Mouse (Mus musculus) stomach, embryonic 14.5 days (tissue): ENCODE data around the gene Dab1. TPM values are rescaled to one million over a fixed set of nuclear protein-coding genes. Genes with fewer than 3 reads are reported as not detected.

Source experiments
- ATAC-seq: fragments of 200-750 bp; cut with Nextera tagmentation; 2 replicates; pipeline ENCODE4 v1.8.0; 2017; ENCODE audit warnings: low read depth, moderate TSS enrichment; ENCODE audit not compliant: insufficient number of reproducible peaks, insufficient read depth, low FRiP score
- H3K27ac ChIP-seq: fragments of 300-500 bp; sonication (generic); 2 replicates; pipeline ENCODE4 v1.5.1; 2014; ENCODE audit warnings: mild to moderate bottlenecking, low read length, moderate library complexity, mixed read lengths
- H3K27me3 ChIP-seq: fragments of 300-500 bp; sonication (generic); 2 replicates; pipeline ENCODE4 v1.6.1; 2014; ENCODE audit warnings: low read length, control low read depth, mixed read lengths; ENCODE audit not compliant: control insufficient read depth, insufficient read depth
- H3K36me3 ChIP-seq: fragments of 300-500 bp; sonication (generic); 2 replicates; pipeline ENCODE4 v1.6.1; 2014; ENCODE audit warnings: mild to moderate bottlenecking, control low read depth, low read length, moderate library complexity, mixed read lengths; ENCODE audit not compliant: control insufficient read depth, insufficient read depth
- H3K4me1 ChIP-seq: fragments of 300-500 bp; sonication (generic); 2 replicates; pipeline ENCODE4 v1.6.1; 2014; ENCODE audit warnings: low read length, control low read depth, mixed read lengths; ENCODE audit not compliant: control insufficient read depth, insufficient read depth
- H3K4me2 ChIP-seq: fragments of 300-500 bp; sonication (generic); replicated peaks from 2 replicates; pipeline ENCODE4 v1.6.1; 2014; ENCODE audit warnings: low read depth, low read length, control low read depth
- H3K4me3 ChIP-seq: fragments of 300-500 bp; sonication (generic); 2 replicates; pipeline ENCODE4 v1.5.1; 2014; ENCODE audit warnings: low read depth, low read length, control low read depth
- H3K9ac ChIP-seq: fragments of 300-500 bp; sonication (generic); replicated peaks from 2 replicates; pipeline ENCODE4 v1.6.1; 2014; ENCODE audit warnings: low read depth, mild to moderate bottlenecking, control low read depth, low read length, moderate library complexity, mixed read lengths
- H3K9me3 ChIP-seq: fragments of 300-500 bp; sonication (generic); 2 replicates; pipeline ENCODE4 v1.6.1; 2016; ENCODE audit warnings: low read depth, low read length, control low read depth; ENCODE audit not compliant: control insufficient read depth
- WGBS: fragments of 180-500 bp; shearing (Covaris S2); extraction: QIAGEN DNeasy Blood & Tissue Kit; methylation state at CpG from one replicate; pipeline ENCODE4 v1.1.7; 2014; 5-methylcytosine and 5-hydroxymethylcytosine counted together
- polyA plus RNA-seq: library from polyadenylated mRNA; unstranded; fragments of >200 nt; fragmentation: Nextera tagmentation; extraction: Ambion mirVana; gene quantifications from 2 replicates; pipeline ENCODE4 v1.2.1, GENCODE M21; 2014

The Dab1 gene
- polyA plus RNA-seq, 1 experiment from 2014 or later, result 8.5 TPM

DNA sequence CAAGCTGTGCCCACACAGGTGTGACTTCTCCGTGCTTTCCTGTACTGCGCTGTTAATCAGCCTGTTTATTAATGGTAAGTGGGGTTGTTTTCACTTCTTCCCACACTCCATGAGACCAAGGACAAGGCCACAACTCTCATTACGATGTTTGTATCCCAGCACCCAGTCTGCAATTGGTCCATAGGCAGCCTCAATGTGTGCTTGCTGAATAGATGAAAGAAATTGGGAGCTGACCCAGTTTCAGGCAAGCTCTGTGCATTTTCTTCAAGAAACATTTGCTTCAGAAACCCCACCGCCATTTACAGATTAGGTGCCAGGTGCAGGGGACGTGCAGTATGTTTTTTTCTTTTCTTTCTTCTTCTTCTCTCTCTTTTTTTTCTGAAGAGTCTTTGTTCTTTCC lies 447.7 kb downstream of the Dab1 start:
- WGBS, result 85% methylated on average over 5 of the region's 5 CpGs
- Histone ChIP-seq H3K27ac (no peak overlapping the region), H3K9ac (no peak overlapping the region), H3K9me3 (no peaks in the 10 kb centered on the region), H3K36me3 (no peaks in the 10 kb centered on the region), H3K4me1 (no peaks in the 10 kb centered on the region), H3K27me3 (no peaks in the 10 kb centered on the region), H3K4me3 (no peak overlapping the region), H3K4me2 (no peak overlapping the region)
- ATAC-seq, result no peak

DNA sequence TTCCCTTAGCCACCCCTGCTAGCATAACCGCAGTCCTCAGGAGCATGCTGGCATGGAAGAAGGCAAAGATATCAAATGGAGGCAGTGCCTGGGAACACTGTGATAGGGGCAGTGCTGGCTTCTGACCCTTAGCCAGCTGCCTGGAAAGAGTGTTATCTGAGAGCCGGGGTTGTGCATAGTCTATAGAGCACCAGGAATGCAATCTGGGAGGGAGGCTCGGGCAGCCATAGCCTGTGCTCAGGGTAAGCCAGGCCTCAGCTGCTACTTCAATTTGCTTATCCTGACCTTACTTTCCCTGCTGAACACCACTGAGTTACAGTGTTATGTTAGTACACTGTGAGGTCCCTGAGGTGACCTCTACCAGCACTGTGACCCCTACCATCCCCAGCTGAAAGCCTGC lies 448.6 kb downstream of the Dab1 start:
- Histone ChIP-seq H3K9ac (no peak overlapping the region), H3K27me3 (no peaks in the 10 kb centered on the region), H3K4me3 (no peak overlapping the region), H3K4me2 (no peak overlapping the region), H3K27ac (no peak overlapping the region), H3K9me3 (no peaks in the 10 kb centered on the region), H3K36me3 (no peaks in the 10 kb centered on the region), H3K4me1 (no peaks in the 10 kb centered on the region)
- 54% methylated on average over 3 of the region's 3 CpGs for WGBS
- no peak for ATAC-seq

DNA sequence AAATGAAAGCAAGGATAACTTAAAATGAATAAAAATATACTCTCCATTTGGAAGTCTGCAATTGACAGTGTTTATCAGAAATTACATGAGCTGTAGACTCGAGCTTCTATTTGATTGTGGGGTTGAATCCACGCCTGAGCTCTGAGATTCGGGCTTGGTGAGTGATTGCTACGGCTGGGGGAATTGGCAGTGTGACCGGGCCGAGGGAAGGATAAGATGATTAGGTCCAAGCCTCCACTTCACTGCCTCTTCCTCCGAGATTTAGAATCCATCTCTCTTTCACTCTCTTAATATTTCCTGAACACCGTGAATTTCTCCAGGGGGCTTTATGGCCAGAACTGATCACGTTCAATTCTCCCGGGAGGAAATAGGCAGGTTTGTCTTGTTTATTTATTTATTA lies 452.1 kb downstream of the Dab1 start:
- Histone ChIP-seq H3K27me3 (no peaks in the 10 kb centered on the region), H3K9ac (no peak overlapping the region), H3K4me2 (no peak overlapping the region), H3K9me3 (no peaks in the 10 kb centered on the region), H3K4me1 (no peaks in the 10 kb centered on the region), H3K27ac (no peak overlapping the region), H3K36me3 (no peaks in the 10 kb centered on the region), H3K4me3 (no peak overlapping the region)
- ATAC-seq, result no peak
- 66% methylated on average over 10 of the region's 10 CpGs for WGBS

DNA sequence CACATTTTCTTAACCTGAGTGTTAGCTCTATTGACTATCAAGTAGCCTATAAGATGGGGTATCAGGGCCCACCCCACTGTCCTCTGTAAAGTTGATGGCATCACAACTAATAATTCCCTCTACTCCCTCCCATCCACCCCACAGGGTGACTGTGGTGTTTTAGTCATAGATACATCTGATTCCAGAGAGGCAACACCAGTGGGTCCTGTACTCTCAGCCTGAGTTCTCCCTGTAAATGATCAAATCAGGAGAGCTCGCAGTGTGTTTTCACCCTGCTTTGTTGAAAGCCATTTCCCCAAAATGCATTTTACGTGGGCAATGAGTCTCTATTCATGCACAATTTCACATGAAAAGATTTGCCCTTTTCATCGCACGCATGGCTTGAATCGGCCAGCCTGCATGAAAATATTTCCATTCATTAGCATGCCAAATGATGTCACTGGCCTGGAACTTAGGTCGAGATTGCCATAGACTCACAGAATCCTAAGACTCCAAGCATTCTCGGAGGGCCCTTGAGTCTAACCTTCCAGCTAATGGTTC lies 454.8 kb downstream of the Dab1 start:
- Histone ChIP-seq H3K9me3 (no peaks in the 10 kb centered on the region), H3K36me3 (no peaks in the 10 kb centered on the region), H3K27ac (no peak overlapping the region), H3K4me3 (no peak overlapping the region), H3K4me2 (no peak overlapping the region), H3K4me1 (no peaks in the 10 kb centered on the region), H3K9ac (no peak overlapping the region), H3K27me3 (no peaks in the 10 kb centered on the region)
- no peak for ATAC-seq
- WGBS, result 81% methylated on average over 7 of the region's 7 CpGs

DNA sequence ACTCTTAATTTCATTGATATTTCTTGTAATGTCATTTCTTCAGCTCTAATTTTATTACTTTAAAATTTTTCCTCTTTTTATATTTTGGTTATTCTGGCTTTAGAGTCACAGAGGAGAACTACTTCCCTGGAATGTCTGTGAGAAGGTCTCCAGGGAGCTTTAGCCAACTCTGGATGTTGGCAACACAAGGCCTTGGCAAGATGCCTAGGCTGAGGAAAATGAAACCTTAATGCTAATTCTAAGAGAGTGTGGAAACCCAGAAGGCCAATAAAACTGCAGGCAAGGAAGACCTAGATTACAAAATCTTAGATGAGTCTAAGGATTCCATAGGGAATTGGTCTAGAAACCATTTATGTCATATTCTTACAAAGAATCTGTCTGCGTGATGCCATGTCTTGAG lies 458.6 kb downstream of the Dab1 start:
- no peaks in the 10 kb centered on the region for H3K9me3 ChIP-seq
- 92% methylated on average over 1 of the region's 1 CpGs for WGBS
- no peak overlapping the region for H3K4me2 ChIP-seq
- H3K36me3 ChIP-seq, result no peaks in the 10 kb centered on the region
- no peak overlapping the region for H3K4me3 ChIP-seq
- H3K4me1 ChIP-seq, result no peaks in the 10 kb centered on the region
- no peaks in the 10 kb centered on the region for H3K27me3 ChIP-seq
- no peak overlapping the region for H3K27ac ChIP-seq
- no peak overlapping the region for H3K9ac ChIP-seq
- no peak for ATAC-seq

DNA sequence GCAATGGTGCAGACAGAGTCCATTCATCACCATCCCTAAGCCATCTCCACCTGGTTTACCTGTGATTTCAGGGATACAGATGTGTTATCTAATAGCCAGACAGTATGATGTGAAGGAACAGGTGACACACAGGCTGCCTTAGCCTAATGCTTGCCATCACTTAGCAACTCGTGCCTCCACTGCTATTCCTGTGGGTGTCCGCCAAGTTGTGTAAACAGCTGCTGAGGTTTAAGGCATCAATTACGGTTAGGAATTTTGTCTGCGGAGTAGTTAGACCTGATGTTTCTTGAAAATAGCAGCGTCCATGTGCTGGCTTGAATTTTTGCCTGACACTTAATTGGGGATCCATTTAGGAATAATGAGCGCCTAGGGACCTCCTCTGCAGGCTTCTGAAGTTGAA lies 487.1 kb downstream of the Dab1 start:
- Histone ChIP-seq H3K27me3 (no peaks in the 10 kb centered on the region), H3K4me1 (no peaks in the 10 kb centered on the region), H3K36me3 (no peaks in the 10 kb centered on the region), H3K27ac (no peak overlapping the region), H3K4me3 (no peak overlapping the region), H3K4me2 (no peak overlapping the region), H3K9me3 (no peaks in the 10 kb centered on the region), H3K9ac (no peak overlapping the region)
- no peak for ATAC-seq
- 18% methylated on average over 6 of the region's 6 CpGs for WGBS

DNA sequence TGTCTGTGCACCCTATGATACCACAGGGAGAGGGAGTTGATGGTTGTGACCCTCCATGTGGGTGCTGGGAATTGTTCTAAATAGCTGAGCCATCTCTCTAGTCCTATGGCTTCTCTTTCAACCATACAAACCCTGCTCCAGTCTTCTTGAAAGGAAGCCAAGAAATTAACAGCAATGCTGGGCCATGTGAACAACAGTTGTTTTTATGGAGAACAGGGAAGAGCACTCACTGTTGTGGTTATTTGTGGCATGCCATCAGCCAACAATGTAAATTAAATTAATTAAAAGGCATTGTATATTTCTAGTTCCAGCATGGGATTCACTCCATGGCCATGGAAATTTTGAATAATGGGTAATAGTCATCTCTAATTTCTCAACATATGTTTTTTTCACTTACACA lies 492.5 kb downstream of the Dab1 start:
- Histone ChIP-seq H3K4me1 (no peaks in the 10 kb centered on the region), H3K27me3 (no peaks in the 10 kb centered on the region), H3K4me3 (no peak overlapping the region), H3K9me3 (no peaks in the 10 kb centered on the region), H3K27ac (no peak overlapping the region), H3K4me2 (no peak overlapping the region), H3K9ac (no peak overlapping the region), H3K36me3 (no peaks in the 10 kb centered on the region)
- ATAC-seq, result no peak

DNA sequence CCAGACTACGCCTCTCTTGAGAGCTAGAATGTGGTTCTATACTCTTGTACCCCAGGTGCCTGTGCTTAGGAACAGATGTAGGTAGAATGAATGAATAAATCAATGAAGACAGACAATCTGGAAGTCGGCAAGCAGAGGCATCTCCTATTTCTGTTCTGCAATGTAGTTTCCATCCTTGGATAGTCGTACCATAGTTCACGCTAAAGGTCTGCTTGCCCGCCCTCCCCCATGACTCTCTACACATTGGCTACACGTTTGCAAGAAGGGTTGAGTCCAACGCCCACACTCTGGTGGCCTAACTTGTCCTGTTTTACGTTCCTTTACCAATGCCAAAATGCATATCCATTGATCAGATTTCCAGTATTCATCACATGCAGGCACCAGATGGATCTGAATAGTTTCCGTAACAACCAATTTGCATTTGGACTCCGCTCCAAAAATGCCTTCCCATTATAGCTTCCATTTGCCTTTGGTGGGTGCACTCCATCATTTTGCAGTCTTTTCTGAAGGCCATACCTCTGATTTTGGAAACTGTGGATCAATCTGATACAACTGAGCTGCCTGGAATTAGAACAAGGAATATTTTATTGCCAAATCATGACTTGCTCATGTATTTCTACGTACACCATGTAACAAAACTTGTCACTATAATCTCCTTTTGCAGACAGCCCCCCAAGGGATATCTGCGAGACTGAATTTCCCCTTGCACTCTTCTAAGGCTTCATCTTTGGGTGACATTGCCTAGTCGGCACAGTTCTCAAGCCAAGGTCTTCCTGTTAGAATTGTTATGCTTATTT lies 494.2 kb downstream of the Dab1 start:
- no peak overlapping the region for H3K9ac ChIP-seq
- no peaks in the 10 kb centered on the region for H3K9me3 ChIP-seq
- H3K4me1 ChIP-seq, result no peaks in the 10 kb centered on the region
- no peak overlapping the region for H3K4me2 ChIP-seq
- no peak overlapping the region for H3K27ac ChIP-seq
- H3K36me3 ChIP-seq, result no peaks in the 10 kb centered on the region
- no peaks in the 10 kb centered on the region for H3K27me3 ChIP-seq
- no peak for ATAC-seq
- 88% methylated on average over 13 of the region's 13 CpGs for WGBS
- no peak overlapping the region for H3K4me3 ChIP-seq

DNA sequence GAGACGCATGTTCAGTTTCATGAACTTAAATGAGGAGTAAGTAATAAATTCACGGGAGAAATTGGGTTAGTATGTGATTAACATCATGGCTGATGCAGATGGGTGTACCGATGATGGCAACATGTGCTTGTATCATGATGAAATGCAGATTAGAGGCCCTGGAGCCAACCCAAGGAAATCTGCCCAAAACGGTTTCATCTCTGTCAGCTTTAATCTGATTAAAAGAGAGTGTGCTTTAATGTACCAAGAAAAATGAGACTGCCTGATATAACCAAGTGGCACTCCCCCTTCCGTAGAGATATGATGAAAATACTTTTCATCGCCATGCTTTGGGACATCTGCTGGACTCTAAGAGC lies 494.8 kb downstream of the Dab1 start:
- no peak overlapping the region for H3K27ac ChIP-seq

More for the DNA sequence above, 494.8 kb downstream of the Dab1 start:
- Histone ChIP-seq H3K4me1 (no peaks in the 10 kb centered on the region), H3K27me3 (no peaks in the 10 kb centered on the region), H3K36me3 (no peaks in the 10 kb centered on the region), H3K9me3 (no peaks in the 10 kb centered on the region), H3K4me3 (no peak overlapping the region), H3K9ac (no peak overlapping the region), H3K4me2 (no peak overlapping the region)
- WGBS, result 77% methylated on average over 6 of the region's 6 CpGs
- no peak for ATAC-seq
